Mouse (Mus musculus) T-helper 1 cell (primary cell): ENCODE measurements at regions not wholly inside any gene's neighbourhood (a gene's known extent, or its start where the extent isn't known, plus 50 kb on each side); places are given as distances from the start of the nearest gene placed in this dataset.

Experiments
- in situ Hi-C: fragments of 300-600 bp; cut with MboI, MseI; formaldehyde crosslinking; loops from one replicate; pipeline ENCODE4 v1.15.1; 2025; ENCODE audit warnings: high pct_unique_total_duplicates

GRCm38 (mm10) chr10:70739348-70739966, 83.7 kb upstream of the Phyhipl start:
- in situ Hi-C loops: no loop called here

GRCm38 (mm10) chr10:70738686-70739085, 82.9 kb upstream of the Phyhipl start:
- in situ Hi-C loops: no loop called here

- in situ Hi-C loops: no loop called here
These were observed 78.2 kb upstream of the Phyhipl start for GRCm38 (mm10) chr10:70733956-70734355.

GRCm38 (mm10) chr10:70733478-70733877, 77.7 kb upstream of the Phyhipl start:
- in situ Hi-C loops: no loop called here

GRCm38 (mm10) chr10:70725091-70725490, 69.3 kb upstream of the Phyhipl start:
- in situ Hi-C loops: no loop called here

- in situ Hi-C loops: no loop called here
These were observed 67.0 kb upstream of the Phyhipl start for GRCm38 (mm10) chr10:70722783-70723182.

GRCm38 (mm10) chr10:70722381-70722780, 66.6 kb upstream of the Phyhipl start:
- in situ Hi-C loops: no loop called here

- in situ Hi-C loops: no loop called here
These were observed 61.7 kb upstream of the Phyhipl start for GRCm38 (mm10) chr10:70717464-70717863.

- in situ Hi-C loops: no loop called here
These were observed 61.3 kb upstream of the Phyhipl start for GRCm38 (mm10) chr10:70717025-70717424.

- in situ Hi-C loops: no loop called here
These were observed 57.5 kb upstream of the Phyhipl start for GRCm38 (mm10) chr10:70713306-70713705.

GRCm38 (mm10) chr10:70708806-70709205, 53.0 kb upstream of the Phyhipl start:
- in situ Hi-C loops: no loop called here
